8 mouse cellular contexts compared by ENCODE assay signal in genomic region chr8:94837662-94838574, GRCm38 (mm10). TPM values are rescaled to one million over a fixed set of nuclear protein-coding genes. Genes with fewer than 3 reads are reported as not detected.
DNase-seq lines count a peak whose midpoint lies in the region; ATAC-seq and TF ChIP-seq lines count a peak whose summit lies in the region.

Gene Coq9, plus strand, starts transcription at chr8:94838321.
Gene Ciapin1, minus strand, starts transcription at chr8:94838358.

- H3K4me2 ChIP-seq in heart, embryonic 12.5 days, result peak within 1 kb of the TSS; percentile 80
- peak within 1 kb of the TSS; percentile 92 for H3K4me2 ChIP-seq in kidney, postnatal 0 days (ENCODE audit: low read length)
- peak within 1 kb of the TSS; percentile 91 for H3K4me2 ChIP-seq in liver, embryonic 11.5 days
- H3K4me2 ChIP-seq in stomach, embryonic 14.5 days (replicated peaks; ENCODE audit: low read depth, low read length), result peak within 1 kb of the TSS; percentile 89

- H3ac ChIP-seq in C2C12 (ENCODE audit: control insufficient read depth, insufficient read length, low read depth), result peak within 1 kb of the TSS; percentile 87

- peaks cover 4% of the 10 kb centered on the region for H3K36me3 ChIP-seq in C2C12 (ENCODE audit: control insufficient read depth, insufficient read depth)
- peaks cover 29% of the 10 kb centered on the region for H3K36me3 ChIP-seq in erythroblast, embryonic 14.5 days (ENCODE audit: control insufficient read depth)
- peaks cover 7% of the 10 kb centered on the region for H3K36me3 ChIP-seq in heart, embryonic 12.5 days
- no peaks in the 10 kb centered on the region for H3K36me3 ChIP-seq in kidney, postnatal 0 days (ENCODE audit: insufficient read depth, low read length)
- peaks cover 4% of the 10 kb centered on the region; the same call in 1 of the 2 replicates for H3K36me3 ChIP-seq in liver, embryonic 11.5 days (ENCODE audit: control insufficient read depth, insufficient read depth, low read length)
- no peaks in the 10 kb centered on the region for H3K36me3 ChIP-seq in stomach, embryonic 14.5 days (ENCODE audit: control insufficient read depth, insufficient read depth, low read length)

- H3K9ac ChIP-seq in heart, embryonic 12.5 days, result peak within 1 kb of the TSS; percentile 91
- peak within 1 kb of the TSS; percentile 94 for H3K9ac ChIP-seq in kidney, postnatal 0 days (ENCODE audit: low read depth, low read length)
- peak within 1 kb of the TSS; percentile 98 for H3K9ac ChIP-seq in liver, embryonic 11.5 days (ENCODE audit: low read depth, low read length)
- H3K9ac ChIP-seq in stomach, embryonic 14.5 days (replicated peaks; ENCODE audit: low read depth, low read length), result peak within 1 kb of the TSS; percentile 94

- DNase-seq in brain, embryonic 14.5 days (ENCODE audit: low read depth), result peak; percentile 99
- DNase-seq in kidney, postnatal 0 days (ENCODE audit: low spot score), result peak; percentile 95
- peak; percentile 93 for DNase-seq in liver, embryonic 11.5 days (ENCODE audit: low spot score)
- peak; percentile 96 for DNase-seq in naive thymus-derived CD4-positive, alpha-beta T cell, adult 2 months (ENCODE audit: low read depth)

- no peak for TF ChIP-seq CTCF in C2C12 (IDR thresholded peaks at IDR 0.05; ENCODE audit: control insufficient read depth, insufficient read depth, insufficient read length)
- no peak for TF ChIP-seq CTCF in brain, embryonic 14.5 days (IDR thresholded peaks at IDR 0.05; ENCODE audit: borderline replicate concordance, extremely low read depth, insufficient read depth, insufficient read length)
- no peak for TF ChIP-seq CTCF in kidney, postnatal 0 days (IDR thresholded peaks at IDR 0.05; ENCODE audit: low read depth)

- peaks cover 36% of the 10 kb centered on the region for H3K4me1 ChIP-seq in erythroblast, embryonic 14.5 days (ENCODE audit: control insufficient read depth)
- H3K4me1 ChIP-seq in heart, embryonic 12.5 days (replicated peaks), result peaks cover 20% of the 10 kb centered on the region
- H3K4me1 ChIP-seq in kidney, postnatal 0 days (replicated peaks; ENCODE audit: insufficient read depth, low read length), result peaks cover 8% of the 10 kb centered on the region; the same call in 1 of the 2 replicates
- H3K4me1 ChIP-seq in liver, embryonic 11.5 days (replicated peaks; ENCODE audit: control insufficient read depth, insufficient read depth, low read length), result peaks cover 14% of the 10 kb centered on the region
- H3K4me1 ChIP-seq in stomach, embryonic 14.5 days (ENCODE audit: control insufficient read depth, insufficient read depth, low read length), result peaks cover 13% of the 10 kb centered on the region; the same call in 1 of the 2 replicates

- H3K27ac ChIP-seq in heart, embryonic 12.5 days (ENCODE audit: poor library complexity, severe bottlenecking), result peak within 1 kb of the TSS; percentile 94
- peak within 1 kb of the TSS; percentile 92 for H3K27ac ChIP-seq in kidney, postnatal 0 days
- peak within 1 kb of the TSS; percentile 93 for H3K27ac ChIP-seq in liver, embryonic 11.5 days (ENCODE audit: low read depth, low read length)
- H3K27ac ChIP-seq in stomach, embryonic 14.5 days (ENCODE audit: low read length), result peak within 1 kb of the TSS; percentile 85

- H3K79me2 ChIP-seq in C2C12 (ENCODE audit: control insufficient read depth, insufficient read depth), result peaks cover 55% of the 10 kb centered on the region

- ATAC-seq in heart, embryonic 12.5 days (ENCODE audit: insufficient number of reproducible peaks, low FRiP score), result peak; percentile 97
- peak; percentile 96 for ATAC-seq in kidney, postnatal 0 days (replicated peaks; ENCODE audit: low FRiP score, low read depth)
- peak; percentile 93 for ATAC-seq in liver, embryonic 11.5 days (replicated peaks; ENCODE audit: low FRiP score)
- peak; percentile 97 for ATAC-seq in stomach, embryonic 14.5 days (ENCODE audit: insufficient number of reproducible peaks, insufficient read depth, low FRiP score, low read depth)

- peak; percentile 78 for TF ChIP-seq POLR2A in brain, embryonic 14.5 days (IDR thresholded peaks at IDR 0.05; ENCODE audit: borderline replicate concordance, extremely low read depth, insufficient read depth, insufficient read length, poor library complexity, severe bottlenecking)

- H3K9me3 ChIP-seq in erythroblast, embryonic 14.5 days (ENCODE audit: control insufficient read depth, low read length), result no peaks in the 10 kb centered on the region
- no peaks in the 10 kb centered on the region for H3K9me3 ChIP-seq in heart, embryonic 12.5 days (replicated peaks)
- H3K9me3 ChIP-seq in kidney, postnatal 0 days (replicated peaks; ENCODE audit: low read length), result no peaks in the 10 kb centered on the region
- no peaks in the 10 kb centered on the region for H3K9me3 ChIP-seq in liver, embryonic 11.5 days (ENCODE audit: control insufficient read depth, low read length)
- no peaks in the 10 kb centered on the region for H3K9me3 ChIP-seq in stomach, embryonic 14.5 days (ENCODE audit: control insufficient read depth, low read depth, low read length)

- WGBS in heart, embryonic 12.5 days, result under 1% methylated on average over 82 of the region's 82 CpGs
- WGBS in kidney, postnatal 0 days, result under 1% methylated on average over 82 of the region's 82 CpGs
- under 1% methylated on average over 82 of the region's 82 CpGs for WGBS in liver, embryonic 11.5 days
- under 1% methylated on average over 74 of the region's 82 CpGs for WGBS in stomach, embryonic 14.5 days

- peak within 1 kb of the TSS; percentile 84 for H3K4me3 ChIP-seq in C2C12 (ENCODE audit: insufficient read depth, poor library complexity, severe bottlenecking)
- H3K4me3 ChIP-seq in erythroblast, embryonic 14.5 days (replicated peaks), result peak within 1 kb of the TSS; percentile 70
- H3K4me3 ChIP-seq in heart, embryonic 12.5 days, result peak within 1 kb of the TSS; percentile 81
- H3K4me3 ChIP-seq in kidney, postnatal 0 days (replicated peaks; ENCODE audit: low read depth, low read length), result peak within 1 kb of the TSS; percentile 89
- H3K4me3 ChIP-seq in liver, embryonic 11.5 days (ENCODE audit: low read depth, low read length), result peak within 1 kb of the TSS; percentile 98
- peak within 1 kb of the TSS; percentile 96 for H3K4me3 ChIP-seq in stomach, embryonic 14.5 days (ENCODE audit: low read depth, low read length)

- H3K79me3 ChIP-seq in C2C12 (ENCODE audit: low read depth), result peaks cover 37% of the 10 kb centered on the region

- H3K27me3 ChIP-seq in C2C12 (ENCODE audit: control insufficient read depth, insufficient read depth, insufficient read length), result no peaks in the 10 kb centered on the region
- H3K27me3 ChIP-seq in erythroblast, embryonic 14.5 days (ENCODE audit: control insufficient read depth), result no peaks in the 10 kb centered on the region
- H3K27me3 ChIP-seq in heart, embryonic 12.5 days (replicated peaks), result no peaks in the 10 kb centered on the region
- no peaks in the 10 kb centered on the region for H3K27me3 ChIP-seq in kidney, postnatal 0 days (ENCODE audit: insufficient read depth, low read length)
- H3K27me3 ChIP-seq in liver, embryonic 11.5 days (replicated peaks; ENCODE audit: control insufficient read depth, insufficient read depth, low read length), result no peaks in the 10 kb centered on the region
- H3K27me3 ChIP-seq in stomach, embryonic 14.5 days (ENCODE audit: control insufficient read depth, insufficient read depth, low read length), result no peaks in the 10 kb centered on the region

TF ChIP-seq in C2C12, 6 proteins besides CTCF, POLR2A, EP300 and RAD21:
- no peak for TF ChIP-seq CEBPB (IDR thresholded peaks at IDR 0.05; ENCODE audit: low read depth)
- no peak for TF ChIP-seq MYOG (IDR thresholded peaks at IDR 0.05; ENCODE audit: control insufficient read depth, extremely low read depth, insufficient read length)
- peak; percentile 57 for TF ChIP-seq MAX (IDR thresholded peaks at IDR 0.05)
TF ChIP-seq in C2C12: peak in this region for 1.

RNA-seq across cellular contexts. Expression of gene Coq9, which starts in this region (rescaled TPM):
- 44.0 TPM for polyA plus RNA-seq in C2C12 (2012; fragmentation: generic; extraction: Trizol)
- 60.1 and 62.3 TPM in 2 replicates for polyA plus RNA-seq in brain, embryonic 14.5 days (2012; rRNA removed)
- polyA plus RNA-seq in erythroblast, embryonic 14.5 days (2012), result 6.4 and 9.5 TPM in 2 replicates
- 118 and 121 TPM in 2 replicates for polyA plus RNA-seq in heart, embryonic 12.5 days (2016; fragmentation: Nextera tagmentation; extraction: Ambion mirVana)
- 101 and 108 TPM in 2 replicates for polyA plus RNA-seq in kidney, postnatal 0 days (2015; fragmentation: Nextera tagmentation; extraction: Ambion mirVana)
- 82.2 and 82.9 TPM in 2 replicates for polyA plus RNA-seq in liver, embryonic 11.5 days (2014; fragmentation: Nextera tagmentation; extraction: Ambion mirVana)
- polyA plus RNA-seq in stomach, embryonic 14.5 days (2014; fragmentation: Nextera tagmentation; extraction: Ambion mirVana), result 73.2 and 80.4 TPM in 2 replicates

RNA-seq across cellular contexts. Expression of gene Ciapin1, which starts in this region (rescaled TPM):
- polyA plus RNA-seq in C2C12 (2012; fragmentation: generic; extraction: Trizol), result 115 TPM
- 81.3 and 82.0 TPM in 2 replicates for polyA plus RNA-seq in brain, embryonic 14.5 days (2012; rRNA removed)
- 37.6 and 98.2 TPM in 2 replicates for polyA plus RNA-seq in erythroblast, embryonic 14.5 days (2012)
- polyA plus RNA-seq in heart, embryonic 12.5 days (2016; fragmentation: Nextera tagmentation; extraction: Ambion mirVana), result 102 and 109 TPM in 2 replicates
- polyA plus RNA-seq in kidney, postnatal 0 days (2015; fragmentation: Nextera tagmentation; extraction: Ambion mirVana), result 112 and 129 TPM in 2 replicates
- polyA plus RNA-seq in liver, embryonic 11.5 days (2014; fragmentation: Nextera tagmentation; extraction: Ambion mirVana), result 94.8 and 99.5 TPM in 2 replicates
- 90.0 and 96.2 TPM in 2 replicates for polyA plus RNA-seq in stomach, embryonic 14.5 days (2014; fragmentation: Nextera tagmentation; extraction: Ambion mirVana)

Comparison
In these comparisons a context has a peak if more than half of its experiments do, and no peak if none do; other contexts are left out.
1. Peak in every context shown above with its lines: DNase-seq, ATAC-seq, H3K4me3 ChIP-seq and H3K27ac ChIP-seq.